Mouse (Mus musculus) intestine, embryonic 15.5 days (tissue): ENCODE data around the gene Zbtb38. TPM values are rescaled to one million over a fixed set of nuclear protein-coding genes. Genes with fewer than 3 reads are reported as not detected.

Experiments used
- ATAC-seq: fragments of 200-750 bp; cut with Nextera tagmentation; 2 replicates; pipeline ENCODE4 v1.8.0; 2017; ENCODE audit warnings: moderate TSS enrichment, moderate library complexity
- H3K27ac ChIP-seq: fragments of 300-500 bp; sonication (generic); 2 replicates; pipeline ENCODE4 v1.5.1; 2015; ENCODE audit warnings: mild to moderate bottlenecking, inconsistent platforms
- H3K27me3 ChIP-seq: fragments of 300-500 bp; sonication (generic); replicated peaks from 2 replicates; pipeline ENCODE4 v1.6.1; 2015; ENCODE audit warnings: inconsistent platforms
- H3K36me3 ChIP-seq: fragments of 300-500 bp; sonication (generic); 2 replicates; pipeline ENCODE4 v1.6.1; 2015; ENCODE audit warnings: inconsistent platforms
- H3K4me1 ChIP-seq: fragments of 300-500 bp; sonication (generic); replicated peaks from 2 replicates; pipeline ENCODE4 v1.6.1; 2015; ENCODE audit warnings: inconsistent platforms
- H3K4me2 ChIP-seq: fragments of 300-500 bp; sonication (generic); replicated peaks from 2 replicates; pipeline ENCODE4 v1.6.1; 2015; ENCODE audit warnings: mild to moderate bottlenecking, inconsistent platforms
- H3K4me3 ChIP-seq: fragments of 300-500 bp; sonication (generic); replicated peaks from 2 replicates; pipeline ENCODE4 v1.5.1; 2015; ENCODE audit warnings: inconsistent platforms
- H3K9ac ChIP-seq: fragments of 300-500 bp; sonication (generic); 2 replicates; pipeline ENCODE4 v1.6.1; 2015; ENCODE audit warnings: inconsistent platforms
- H3K9me3 ChIP-seq: fragments of 300-500 bp; sonication (generic); 2 replicates; pipeline ENCODE4 v1.6.1; 2016; ENCODE audit warnings: inconsistent platforms
- WGBS: fragments of 180-500 bp; shearing (Covaris S2); methylation state at CpG from one replicate; pipeline ENCODE4 v1.1.7; 2015; 5-methylcytosine and 5-hydroxymethylcytosine counted together
- polyA plus RNA-seq: library from polyadenylated mRNA; unstranded; fragments of >200 nt; fragmentation: Nextera tagmentation; extraction: Ambion mirVana; gene quantifications from 2 replicates; pipeline ENCODE4 v1.2.1, GENCODE M21; 2015

The Zbtb38 gene
- polyA plus RNA-seq, 1 experiment from 2014 or later, result 22.9 TPM

GRCm38 (mm10) chr9:96633771-96634170, 118.9 kb downstream of the Zbtb38 start:
- ATAC-seq, result no peak
- 86% methylated on average over 2 of the region's 2 CpGs for WGBS
- H3K4me3 ChIP-seq, result no peak overlapping the region

More at GRCm38 (mm10) chr9:96633771-96634170, 118.9 kb downstream of the Zbtb38 start:
- no peak overlapping the region for H3K27ac ChIP-seq
- no peak overlapping the region for H3K9ac ChIP-seq
- no peaks in the 10 kb centered on the region for H3K27me3 ChIP-seq
- no peaks in the 10 kb centered on the region for H3K36me3 ChIP-seq
- H3K4me1 ChIP-seq, result peaks cover 13% of the 10 kb centered on the region
- H3K9me3 ChIP-seq, result no peaks in the 10 kb centered on the region
- H3K4me2 ChIP-seq, result no peak overlapping the region

Other genes starting within 250 kb of the Zbtb38 start
- not detected in 2 replicates for gene Gm28729, start 227.6 kb downstream of the Zbtb38 start, polyA plus RNA-seq
- gene Rasa2, start 121.2 kb downstream of the Zbtb38 start, polyA plus RNA-seq, result 16.4 and 17.1 TPM in 2 replicates
- gene Pxylp1, start 139.8 kb upstream of the Zbtb38 start, polyA plus RNA-seq, result 37.6 and 41.5 TPM in 2 replicates